Mouse (Mus musculus) kidney, postnatal 25 days (tissue): ENCODE data around the gene Srrm1.

Experiments used
- DNase-seq, 2 experiments: peaks; one replicate each; pipeline ENCODE4 v3.0.0; 2021; ENCODE audit warnings: mixed read lengths in 2 of 2

The Srrm1 gene

DNA sequence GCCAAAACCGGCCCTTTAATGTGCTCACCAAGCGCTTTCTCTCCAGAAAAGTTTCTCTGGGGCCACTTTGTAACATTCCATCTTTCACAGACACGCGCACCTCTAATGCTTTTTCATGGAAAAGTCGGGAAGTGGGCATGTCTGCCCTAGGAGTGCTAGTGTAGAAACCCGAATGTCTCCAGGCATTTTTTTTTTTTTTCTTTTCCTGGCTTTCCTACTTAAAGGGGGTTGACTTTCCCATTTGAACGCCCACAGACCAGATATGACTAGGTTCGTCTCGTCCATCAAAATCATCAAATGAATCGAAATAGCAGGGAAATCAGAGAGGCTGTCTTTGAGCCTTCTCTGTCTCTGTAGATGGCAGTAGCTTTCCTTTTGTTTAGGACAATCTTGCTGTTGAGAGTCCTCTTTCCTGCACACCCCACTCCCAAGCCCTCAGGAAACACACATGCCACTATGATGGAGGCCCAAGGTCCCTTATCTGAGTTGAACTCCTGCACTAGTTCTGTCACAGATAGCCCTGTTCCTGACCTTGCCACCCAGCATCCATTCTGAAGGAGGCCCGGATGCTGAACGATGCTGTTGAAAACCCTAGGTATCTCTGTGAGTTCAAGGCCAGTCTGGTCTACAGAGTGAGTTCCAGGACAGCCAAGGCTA, 801 bp upstream of the Srrm1 start:
- no peak for DNase-seq

DNA sequence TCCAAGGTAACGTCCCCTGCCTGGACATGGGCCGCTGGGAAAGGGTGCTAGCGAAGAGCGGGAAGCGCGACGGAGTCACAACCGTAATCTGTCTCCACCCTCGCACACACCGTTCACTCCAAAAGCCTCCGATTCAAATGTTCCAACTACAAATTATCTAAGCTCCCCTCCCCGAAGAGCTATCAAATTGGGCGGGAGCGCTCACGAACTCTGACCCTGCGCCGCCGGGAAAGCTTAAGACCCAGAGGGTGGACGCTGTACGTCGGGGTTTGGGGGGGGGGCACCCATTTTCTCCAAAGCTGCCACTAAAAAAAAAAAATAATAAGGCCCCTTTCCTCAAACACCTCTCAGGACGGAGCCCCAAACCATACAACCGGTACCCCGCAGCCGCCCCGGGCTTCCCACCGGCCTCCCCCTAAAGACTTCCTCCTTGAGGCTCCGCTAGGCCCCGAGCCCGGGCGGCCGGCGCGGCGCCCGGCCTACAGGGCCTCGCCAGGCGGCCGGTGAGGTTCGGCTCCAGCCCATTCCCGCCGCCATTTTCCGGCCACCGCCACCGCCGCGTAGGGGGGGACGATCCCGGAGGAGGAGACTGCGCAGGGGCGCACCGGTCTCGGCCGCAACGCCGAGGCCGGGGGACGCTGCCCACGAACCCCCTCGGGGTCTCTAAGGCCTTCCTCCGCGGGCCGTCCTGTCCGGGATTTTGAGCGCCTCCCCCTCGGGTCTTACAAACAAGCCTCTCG, 625 bp downstream of the Srrm1 start:
- peak; percentile 48 to 73 for DNase-seq

GRCm38 (mm10) chr4:135337376-135337942, 15.7 kb downstream of the Srrm1 start:
- no peak for DNase-seq

GRCm38 (mm10) chr4:135336023-135336357, 17.1 kb downstream of the Srrm1 start:
- no peak for DNase-seq

DNA sequence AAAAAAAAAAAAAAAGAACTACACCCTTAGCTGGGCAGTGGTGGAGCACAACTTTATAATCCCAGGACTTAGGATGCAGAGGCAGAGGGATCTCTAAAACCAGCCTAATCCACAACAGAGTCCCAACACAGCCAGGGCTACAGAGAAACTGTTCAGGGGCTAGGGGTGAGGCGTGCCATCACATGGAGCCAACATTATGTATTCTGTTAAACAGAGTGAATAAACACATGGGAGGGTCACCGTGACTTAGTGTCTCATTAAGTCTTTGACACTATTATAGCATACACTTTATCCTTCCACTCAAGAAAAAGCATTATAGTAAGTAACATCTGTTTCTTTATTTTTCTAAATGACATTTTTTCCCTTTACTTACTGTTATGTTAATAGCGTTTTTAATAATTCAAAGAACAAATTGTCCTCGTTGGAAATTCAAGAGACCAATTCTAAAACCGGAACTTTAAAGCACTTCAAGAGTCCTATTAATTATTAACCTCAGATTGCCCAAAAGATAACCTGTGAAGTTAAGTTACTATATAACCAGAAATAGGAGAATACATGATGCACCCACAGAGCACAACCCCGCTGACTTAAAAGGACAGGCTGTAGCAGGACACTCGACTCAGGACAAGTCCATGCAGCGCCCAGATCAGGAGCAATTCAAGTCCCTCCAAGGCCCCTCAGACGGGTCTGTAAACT, 17.6 kb downstream of the Srrm1 start:
- DNase-seq = peak; percentile 50 to 83

DNA sequence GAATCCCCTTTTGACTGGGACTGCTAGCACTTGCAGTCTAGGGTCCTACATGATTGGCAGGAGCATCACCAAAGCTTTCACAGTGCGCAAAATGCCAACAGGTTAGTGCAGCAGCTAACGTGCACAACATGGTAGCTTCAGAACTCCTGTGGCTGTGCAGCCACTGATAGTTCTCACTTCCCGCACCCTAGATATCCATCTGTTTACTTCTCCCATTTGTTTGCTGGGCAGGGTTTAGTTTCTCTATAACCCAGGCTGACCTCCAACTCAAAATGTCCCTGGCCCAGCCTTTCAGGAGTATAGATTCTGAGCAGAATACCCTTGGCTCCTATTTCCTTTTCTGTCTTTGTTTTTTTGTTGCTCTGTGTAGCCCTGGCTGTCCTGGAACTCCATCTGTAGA, 26.7 kb downstream of the Srrm1 start:
- no peak for DNase-seq

GRCm38 (mm10) chr4:135326046-135326445, 27.1 kb downstream of the Srrm1 start:
- DNase-seq = no peak

- DNase-seq = no peak
Observed at GRCm38 (mm10) chr4:135323021-135323420, 30.1 kb downstream of the Srrm1 start.

- DNase-seq = peak; percentile 74 to 83
Observed at GRCm38 (mm10) chr4:135317966-135318365, 35.2 kb downstream of the Srrm1 start.

DNA sequence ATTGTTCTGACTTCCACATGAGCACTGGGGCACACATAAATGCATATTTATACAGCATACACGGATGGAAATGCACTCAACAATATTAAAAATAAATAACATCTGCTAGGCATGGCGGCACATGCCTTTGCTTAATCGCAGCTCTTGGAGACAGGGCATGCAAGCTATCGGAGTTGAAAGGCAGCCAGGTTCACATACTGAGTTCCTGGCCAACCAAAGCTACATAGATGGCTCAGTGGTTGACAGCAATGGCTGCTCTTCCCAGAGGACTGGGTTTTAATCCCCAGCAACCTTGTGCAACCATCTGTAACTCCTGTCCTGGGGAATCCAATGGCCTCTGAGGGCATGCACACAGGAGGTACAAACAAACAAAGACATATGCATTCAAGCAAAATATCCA, 35.6 kb downstream of the Srrm1 start:
- no peak for DNase-seq

GRCm38 (mm10) chr4:135315287-135315686, 37.8 kb downstream of the Srrm1 start:
- no peak for DNase-seq

DNA sequence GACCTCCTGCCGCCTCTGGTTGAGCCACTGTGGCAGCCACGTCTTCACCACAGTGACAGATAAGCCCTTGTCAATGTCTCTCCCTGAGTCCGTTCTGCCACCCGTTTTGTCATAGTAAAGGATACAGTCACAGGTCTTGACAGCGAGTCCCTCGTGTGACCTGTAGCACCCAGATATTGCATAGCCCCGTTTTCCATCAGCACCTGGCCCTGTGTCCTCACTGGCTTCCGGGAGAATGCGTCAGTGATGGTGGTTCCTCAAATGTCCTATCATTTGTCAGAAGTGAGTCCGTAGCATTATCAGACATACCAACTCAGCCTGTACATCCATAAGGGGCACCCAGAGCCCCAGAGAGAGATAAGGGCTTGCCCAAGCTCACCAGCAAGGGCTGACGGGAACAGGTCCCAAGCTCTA, 38.7 kb downstream of the Srrm1 start:
- DNase-seq = no peak

- peak in 1 of 2 experiments; percentile 63 for DNase-seq
Observed at GRCm38 (mm10) chr4:135313761-135314241, 39.3 kb downstream of the Srrm1 start.

DNA sequence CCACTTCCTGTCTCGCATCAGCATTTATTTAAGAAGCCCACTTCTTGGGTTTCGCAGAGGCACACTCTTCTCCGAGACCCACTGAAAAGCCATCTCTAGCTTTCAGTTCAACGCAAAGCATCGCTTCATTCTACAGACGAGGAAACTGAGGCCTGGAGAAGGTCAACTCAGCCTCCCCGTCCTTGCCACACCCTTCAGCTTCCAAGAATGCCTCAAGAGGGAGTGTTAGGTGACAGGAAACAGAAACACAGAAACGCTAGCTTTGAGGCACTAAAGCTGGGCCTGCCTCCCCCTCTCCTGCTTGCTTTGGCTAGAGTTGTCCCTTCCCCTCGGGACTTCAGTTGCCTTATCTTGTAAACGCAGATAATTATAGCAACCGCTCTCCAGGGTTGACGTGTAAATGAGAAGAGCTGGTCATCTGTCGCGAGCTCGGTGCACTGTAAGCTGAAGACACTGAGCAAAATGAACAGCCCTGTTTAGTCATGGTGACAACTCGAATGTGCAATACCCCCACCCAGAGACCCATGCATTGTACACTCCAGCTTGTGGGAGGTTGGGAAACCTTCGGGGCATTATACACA, 39.9 kb downstream of the Srrm1 start:
- DNase-seq = peak; percentile 27 to 58

DNA sequence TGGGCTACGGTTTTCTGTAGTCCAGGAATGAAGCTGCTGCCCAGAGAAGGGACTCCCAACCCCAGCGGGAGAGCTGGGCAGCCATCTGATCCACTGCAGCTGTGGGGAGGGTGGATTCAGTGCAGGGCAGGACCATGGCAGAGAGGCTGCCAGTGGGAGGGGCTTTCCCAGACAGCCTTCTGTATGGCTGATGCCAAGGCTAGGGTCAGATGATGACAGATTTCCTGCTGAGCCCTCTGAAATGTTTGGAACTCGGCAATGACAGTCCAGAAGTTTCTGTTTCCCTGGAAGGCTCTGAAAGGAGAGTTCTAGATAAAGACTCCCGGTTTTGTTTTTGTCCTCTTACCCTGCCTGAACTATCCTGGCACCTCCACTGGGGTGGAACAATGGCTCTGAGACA, 40.4 kb downstream of the Srrm1 start:
- DNase-seq = peak; percentile 81 to 89

DNA sequence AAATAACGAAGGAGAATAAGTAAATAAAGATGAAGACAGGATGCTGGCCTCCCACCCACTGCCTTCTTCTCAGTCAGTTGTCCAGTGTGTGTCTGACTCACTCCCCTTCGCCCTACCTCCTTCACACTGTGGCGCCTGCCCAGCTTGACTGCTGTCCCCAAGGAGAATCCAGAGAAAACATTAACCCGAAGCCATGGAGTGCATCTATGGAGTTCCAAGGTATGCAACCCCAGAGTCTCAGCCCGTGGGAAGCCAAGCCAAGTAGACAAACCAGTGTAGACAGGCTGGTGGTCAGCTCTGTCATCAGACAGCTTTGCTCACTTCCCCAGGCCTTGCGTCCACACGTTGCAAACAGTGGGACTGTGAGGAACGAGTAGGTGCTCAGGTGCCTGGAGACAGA, 42.8 kb downstream of the Srrm1 start:
- DNase-seq = peak; percentile 48 to 75

DNA sequence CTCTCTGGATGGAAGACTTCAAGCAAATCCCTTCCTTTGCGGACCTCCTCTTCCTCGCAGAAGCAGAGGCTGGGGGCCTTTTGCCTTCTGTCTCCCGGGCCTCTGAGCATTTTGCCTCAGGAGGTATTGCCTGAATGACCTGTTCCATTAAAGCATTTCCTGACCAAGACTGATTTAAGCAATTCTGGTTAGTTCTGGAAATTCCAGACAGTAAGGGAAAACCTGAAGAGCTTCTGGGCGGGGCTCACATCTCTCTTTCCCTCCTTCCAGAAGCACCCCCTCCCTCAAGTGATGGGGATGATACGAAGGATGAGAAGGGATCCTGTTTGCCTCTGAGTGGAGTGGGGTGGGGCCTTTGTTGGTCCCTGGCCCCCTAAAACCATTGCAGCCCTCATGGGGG, 43.4 kb downstream of the Srrm1 start:
- no peak for DNase-seq

DNA sequence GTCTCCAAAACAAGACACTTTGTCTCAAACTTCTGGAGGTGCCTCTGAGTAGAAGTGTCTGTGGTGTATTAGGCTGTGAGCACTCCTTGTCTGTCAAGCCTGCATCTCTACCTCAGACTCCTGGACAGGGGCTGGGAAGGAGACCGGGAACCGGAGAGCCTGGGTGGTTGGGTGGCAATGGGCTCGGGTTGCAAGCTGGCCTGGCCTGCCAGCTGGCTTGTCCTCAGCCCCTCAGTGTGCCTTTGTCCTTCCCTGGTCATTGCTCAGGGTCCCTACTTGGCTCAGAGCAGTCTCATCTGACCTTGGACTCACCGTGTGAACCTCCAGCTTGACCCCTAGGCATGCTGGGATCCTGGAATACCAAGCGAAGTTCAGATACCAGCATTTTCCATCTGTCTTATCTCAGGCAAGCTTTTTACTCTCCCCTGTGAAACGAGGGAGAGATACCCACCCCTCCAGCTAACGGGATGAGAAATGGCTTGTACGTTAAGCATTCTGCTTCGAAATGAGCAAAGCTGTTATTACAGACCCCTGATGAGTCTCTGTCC, 43.9 kb downstream of the Srrm1 start:
- no peak for DNase-seq

GRCm38 (mm10) chr4:135306971-135307632, 46.0 kb downstream of the Srrm1 start:
- peak; percentile 48 to 56 for DNase-seq

DNA sequence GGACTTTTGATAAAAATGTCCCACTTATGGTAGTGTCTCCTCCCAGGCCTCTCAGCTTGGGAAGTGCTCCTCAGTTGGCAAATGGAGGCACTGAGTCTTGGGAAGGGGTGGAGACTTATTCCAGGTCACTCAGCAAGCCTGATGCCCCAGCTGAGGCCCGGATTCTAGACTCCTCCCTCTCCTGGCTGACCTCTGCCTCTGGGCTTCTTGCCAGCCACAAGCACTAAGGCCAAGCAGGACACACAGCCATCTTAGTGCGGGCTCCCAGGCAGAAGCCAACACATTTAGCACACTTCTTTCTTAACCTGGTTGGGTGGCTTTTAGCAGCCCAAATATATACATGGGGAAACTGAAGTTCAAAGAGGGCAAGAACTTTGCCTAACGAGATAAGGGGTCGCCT, 46.6 kb downstream of the Srrm1 start:
- peak; percentile 83 to 92 for DNase-seq

DNA sequence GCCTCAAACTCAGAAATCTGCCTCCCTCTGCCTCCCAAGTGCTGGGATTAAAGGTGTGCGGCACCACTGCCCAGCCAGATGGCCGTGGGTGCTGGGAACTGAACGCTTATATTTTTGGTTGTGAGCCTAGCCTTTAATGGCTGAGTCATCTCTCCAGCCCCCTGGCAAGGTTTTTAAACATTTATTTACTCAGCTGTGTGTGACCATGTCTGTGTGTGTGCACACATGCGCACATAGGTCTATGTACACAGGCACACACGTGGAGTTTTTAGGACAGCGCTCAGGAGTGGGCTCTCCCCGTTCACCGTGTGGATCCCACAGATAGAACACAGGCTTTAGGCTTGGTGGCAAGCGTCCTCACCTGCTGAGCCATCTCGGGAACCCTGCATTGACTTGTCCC, 50.9 kb downstream of the Srrm1 start:
- no peak for DNase-seq

GRCm38 (mm10) chr4:135301166-135301565, 52.0 kb downstream of the Srrm1 start:
- DNase-seq = no peak
